Comparison of ENCODE assay signal across 9 mouse cellular contexts in genomic region chr2:12492369-12492768, GRCm38 (mm10).
A peak's percentile ranks its signal among the peaks of the same experiment; 100 is the strongest.
DNase-seq lines count a peak whose midpoint lies in the region; ATAC-seq and TF ChIP-seq lines count a peak whose summit lies in the region.
"Had no signal": no experiment of that assay in that cellular context is flagged by ENCODE, and none has a peak within 500 bp of the region (broad histone marks: within the 10 kb centered on the region; RNA-seq: fewer than 3 reads in every experiment).

No protein-coding gene starts in this region.

- no peak overlapping the region for H3K4me3 ChIP-seq in heart, adult 2 months
- H3K4me3 ChIP-seq: liver, embryonic 15.5 days had no signal

- intact Hi-C loops in heart, adult 2 months (cut with DNase I): no loop called here

- no peak for DNase-seq in heart, adult 2 months
- DNase-seq in heart, postnatal 4 days: no peak
- peak; percentile 4 for DNase-seq in 3T3-L1 (ENCODE audit: low read depth, low spot score)
- DNase-seq in ZHBTc4 (ENCODE audit: low read depth, low spot score): peak; percentile 65
- no peak for DNase-seq in right cerebral cortex, postnatal 4 days
- DNase-seq in layer of hippocampus, adult 11-12 months (ENCODE audit: low spot score): no peak

- peak; percentile 84 for ATAC-seq in megakaryocyte progenitor cell, adult 5-6 weeks (replicated peaks; ENCODE audit: poor library complexity)
- no peak for ATAC-seq in monocyte, adult 5-6 weeks (replicated peaks; ENCODE audit: insufficient number of reproducible peaks, low FRiP score, low TSS enrichment, poor library complexity, severe bottlenecking)

- H3K27me3 ChIP-seq in heart, adult 2 months (ENCODE audit: control insufficient read depth, insufficient read depth, low read length): no peaks in the 10 kb centered on the region
- H3K27me3 ChIP-seq: liver, embryonic 15.5 days had no signal

- H3K79me2 ChIP-seq in heart, adult 2 months (replicated peaks; ENCODE audit: control insufficient read depth, insufficient read depth, low read length): no peaks in the 10 kb centered on the region

- H3K4me1 ChIP-seq in heart, adult 2 months (ENCODE audit: control insufficient read depth, insufficient read depth, low read length): no peaks in the 10 kb centered on the region
- H3K4me1 ChIP-seq: liver, embryonic 15.5 days had no signal

- no peaks in the 10 kb centered on the region for H3K36me3 ChIP-seq in heart, adult 2 months (ENCODE audit: control insufficient read depth, insufficient read depth, low read length)
- H3K36me3 ChIP-seq: liver, embryonic 15.5 days had no signal

- 79% methylated on average over 3 of the region's 3 CpGs for WGBS in heart, adult 2 months

- no peak overlapping the region for H3K27ac ChIP-seq in heart, adult 2 months
- H3K27ac ChIP-seq: liver, embryonic 15.5 days had no signal

- TF ChIP-seq EP300 in heart, adult 2 months (IDR thresholded peaks at IDR 0.05; ENCODE audit: insufficient read depth, low read depth, low read length): no peak

- no peak for TF ChIP-seq POLR2A in heart, adult 2 months (IDR thresholded peaks at IDR 0.05; ENCODE audit: insufficient read depth, low read depth, low read length)

- H3K9ac ChIP-seq in heart, adult 2 months (ENCODE audit: low read depth, low read length): no peak overlapping the region
- H3K9ac ChIP-seq: liver, embryonic 15.5 days had no signal

- 0 out of 2 replicates have a peak, but pooled peaks have one; percentile 12 for TF ChIP-seq CTCF in heart, adult 2 months (IDR thresholded peaks at IDR 0.05)

Comparison
In these comparisons a context has a peak if more than half of its experiments do, and no peak if none do; other contexts are left out.
1. DNase-seq: peak in 3T3-L1 (single experiment) and ZHBTc4 (single experiment); none in heart, adult 2 months (0 of 2), heart, postnatal 4 days (single experiment), right cerebral cortex, postnatal 4 days (single experiment) and layer of hippocampus, adult 11-12 months (single experiment).